8 mouse cellular contexts compared by ENCODE assay signal in genomic region chr1:189972790-189973406, GRCm38 (mm10). TPM values are rescaled to one million over a fixed set of nuclear protein-coding genes. Genes with fewer than 3 reads are reported as not detected.
A peak's percentile ranks its signal among the peaks of the same experiment; 100 is the strongest.
DNase-seq lines count a peak whose midpoint lies in the region; ATAC-seq and TF ChIP-seq lines count a peak whose summit lies in the region.

No protein-coding gene starts in this region.

- peak overlapping the region; percentile 25 for H3K4me3 ChIP-seq in heart, embryonic 13.5 days
- H3K4me3 ChIP-seq in kidney, postnatal 0 days (replicated peaks; ENCODE audit: low read depth, low read length): no peak overlapping the region
- H3K4me3 ChIP-seq in liver, embryonic 11.5 days (ENCODE audit: low read depth, low read length): no peak overlapping the region
- H3K4me3 ChIP-seq in stomach, embryonic 14.5 days (ENCODE audit: low read depth, low read length): no peak overlapping the region

- TF ChIP-seq CTCF in kidney, postnatal 0 days (IDR thresholded peaks at IDR 0.05; ENCODE audit: low read depth): peak; percentile 96

- DNase-seq in CD4-positive helper T cell, adult 2 months (ENCODE audit: low read depth, low spot score): peak; percentile 73
- DNase-seq in brain, embryonic 18.5 days (ENCODE audit: low read depth, low spot score): peak; percentile 64
- peak; percentile 8 for DNase-seq in fat pad, adult 2 months (ENCODE audit: extremely low read depth, low read depth, low spot score)
- DNase-seq in kidney, postnatal 0 days (ENCODE audit: low spot score): peak; percentile 95
- peak; percentile 77 for DNase-seq in liver, embryonic 11.5 days (ENCODE audit: low spot score)
- DNase-seq in natural killer cell, adult 2 months (ENCODE audit: low spot score in 2 of 2): peak; percentile 19 to 65

- 13% methylated on average over 13 of the region's 13 CpGs for WGBS in heart, embryonic 13.5 days
- 15% methylated on average over 13 of the region's 13 CpGs for WGBS in kidney, postnatal 0 days
- 18% methylated on average over 13 of the region's 13 CpGs for WGBS in liver, embryonic 11.5 days
- WGBS in stomach, embryonic 14.5 days: 13% methylated on average over 13 of the region's 13 CpGs

- peaks cover 3% of the 10 kb centered on the region; the same call in 1 of the 2 replicates for H3K27me3 ChIP-seq in heart, embryonic 13.5 days (replicated peaks)
- H3K27me3 ChIP-seq in kidney, postnatal 0 days (ENCODE audit: insufficient read depth, low read length): no peaks in the 10 kb centered on the region
- H3K27me3 ChIP-seq in liver, embryonic 11.5 days (replicated peaks; ENCODE audit: control insufficient read depth, insufficient read depth, low read length): no peaks in the 10 kb centered on the region
- H3K27me3 ChIP-seq in stomach, embryonic 14.5 days (ENCODE audit: control insufficient read depth, insufficient read depth, low read length): no peaks in the 10 kb centered on the region; the same call in 1 of the 2 replicates

- no peak overlapping the region for H3K27ac ChIP-seq in heart, embryonic 13.5 days (replicated peaks)
- no peak overlapping the region for H3K27ac ChIP-seq in kidney, postnatal 0 days
- no peak overlapping the region for H3K27ac ChIP-seq in liver, embryonic 11.5 days (ENCODE audit: low read depth, low read length)
- H3K27ac ChIP-seq in stomach, embryonic 14.5 days (ENCODE audit: low read length): no peak overlapping the region

- peak overlapping the region; percentile 58 for H3K4me2 ChIP-seq in heart, embryonic 13.5 days
- H3K4me2 ChIP-seq in kidney, postnatal 0 days (ENCODE audit: low read length): peak overlapping the region; percentile 41
- H3K4me2 ChIP-seq in liver, embryonic 11.5 days: 0 out of 2 replicates have a peak overlapping the region, but pooled peaks have one; percentile 4
- H3K4me2 ChIP-seq in stomach, embryonic 14.5 days (replicated peaks; ENCODE audit: low read depth, low read length): 0 out of 2 replicates have a peak overlapping the region, but pooled peaks have one; percentile 15

- H3K4me1 ChIP-seq in heart, embryonic 13.5 days: peaks cover 10% of the 10 kb centered on the region
- H3K4me1 ChIP-seq in kidney, postnatal 0 days (replicated peaks; ENCODE audit: insufficient read depth, low read length): no peaks in the 10 kb centered on the region; the same call in 1 of the 2 replicates
- no peaks in the 10 kb centered on the region for H3K4me1 ChIP-seq in liver, embryonic 11.5 days (replicated peaks; ENCODE audit: control insufficient read depth, insufficient read depth, low read length)
- H3K4me1 ChIP-seq in stomach, embryonic 14.5 days (ENCODE audit: control insufficient read depth, insufficient read depth, low read length): no peaks in the 10 kb centered on the region

- peak overlapping the region; percentile 67; the same call in 1 of the 2 replicates for H3K9ac ChIP-seq in heart, embryonic 13.5 days
- no peak overlapping the region for H3K9ac ChIP-seq in kidney, postnatal 0 days (ENCODE audit: low read depth, low read length)
- no peak overlapping the region for H3K9ac ChIP-seq in liver, embryonic 11.5 days (ENCODE audit: low read depth, low read length)
- no peak overlapping the region for H3K9ac ChIP-seq in stomach, embryonic 14.5 days (replicated peaks; ENCODE audit: low read depth, low read length)

- no peaks in the 10 kb centered on the region for H3K36me3 ChIP-seq in heart, embryonic 13.5 days
- no peaks in the 10 kb centered on the region for H3K36me3 ChIP-seq in kidney, postnatal 0 days (ENCODE audit: insufficient read depth, low read length)
- H3K36me3 ChIP-seq in liver, embryonic 11.5 days (ENCODE audit: control insufficient read depth, insufficient read depth, low read length): no peaks in the 10 kb centered on the region
- no peaks in the 10 kb centered on the region for H3K36me3 ChIP-seq in stomach, embryonic 14.5 days (ENCODE audit: control insufficient read depth, insufficient read depth, low read length)

- no peak for ATAC-seq in heart, embryonic 13.5 days (ENCODE audit: extremely low read depth, insufficient number of reproducible peaks, low FRiP score, low TSS enrichment)
- ATAC-seq in kidney, postnatal 0 days (replicated peaks; ENCODE audit: low FRiP score, low read depth): peak; percentile 63; the same call in 1 of the 2 replicates
- peak; percentile 53 for ATAC-seq in liver, embryonic 11.5 days (replicated peaks; ENCODE audit: low FRiP score)
- ATAC-seq in stomach, embryonic 14.5 days (ENCODE audit: insufficient number of reproducible peaks, insufficient read depth, low FRiP score, low read depth): peak; percentile 61; the same call in 1 of the 2 replicates

- H3K9me3 ChIP-seq in heart, embryonic 13.5 days: no peaks in the 10 kb centered on the region
- H3K9me3 ChIP-seq in kidney, postnatal 0 days (replicated peaks; ENCODE audit: low read length): no peaks in the 10 kb centered on the region
- H3K9me3 ChIP-seq in liver, embryonic 11.5 days (ENCODE audit: control insufficient read depth, low read length): no peaks in the 10 kb centered on the region
- no peaks in the 10 kb centered on the region for H3K9me3 ChIP-seq in stomach, embryonic 14.5 days (ENCODE audit: control insufficient read depth, low read depth, low read length)

RNA-seq across cellular contexts. Expression of gene Smyd2, which starts 50.7 kb away (rescaled TPM):
- 187 and 209 TPM in 2 replicates for polyA plus RNA-seq in heart, embryonic 13.5 days (2015; fragmentation: Nextera tagmentation; extraction: Ambion mirVana)
- 70.4 and 72.1 TPM in 2 replicates for polyA plus RNA-seq in kidney, postnatal 0 days (2015; fragmentation: Nextera tagmentation; extraction: Ambion mirVana)
- 75.7 and 77.8 TPM in 2 replicates for polyA plus RNA-seq in liver, embryonic 11.5 days (2014; fragmentation: Nextera tagmentation; extraction: Ambion mirVana)
- polyA plus RNA-seq in stomach, embryonic 14.5 days (2014; fragmentation: Nextera tagmentation; extraction: Ambion mirVana): 96.4 and 105 TPM in 2 replicates

Comparison
In these comparisons a context has a peak if more than half of its experiments do, and no peak if none do; other contexts are left out.
1. DNase-seq: peak in every context shown above with its lines; median percentile 95 in kidney, postnatal 0 days; 77 in liver, embryonic 11.5 days; 73 in CD4-positive helper T cell, adult 2 months; 64 in brain, embryonic 18.5 days; 42 in natural killer cell, adult 2 months; 8 in fat pad, adult 2 months.
2. H3K4me2 ChIP-seq: peak in every context shown above with its lines; median percentile 58 in heart, embryonic 13.5 days; 41 in kidney, postnatal 0 days; 15 in stomach, embryonic 14.5 days; 4 in liver, embryonic 11.5 days.